Comparison of ENCODE assay signal across 8 mouse cellular contexts in genomic region chr19:11966201-11966636, GRCm38 (mm10). TPM values are rescaled to one million over a fixed set of nuclear protein-coding genes. Genes with fewer than 3 reads are reported as not detected.
DNase-seq lines count a peak whose midpoint lies in the region; ATAC-seq and TF ChIP-seq lines count a peak whose summit lies in the region.

No protein-coding gene starts in this region.

- no peak for TF ChIP-seq EP300 in liver, postnatal 0 days (IDR thresholded peaks at IDR 0.05; ENCODE audit: low read depth)

- peak overlapping the region; percentile 85 for H3K4me3 ChIP-seq in forebrain, embryonic 10.5 days
- H3K4me3 ChIP-seq in liver, postnatal 0 days (ENCODE audit: low read depth, low read length), result peak overlapping the region; percentile 91
- H3K4me3 ChIP-seq in olfactory bulb, adult 2 months (ENCODE audit: insufficient read depth, low read depth, low read length), result peak overlapping the region; percentile 98

- TF ChIP-seq CTCF in liver, postnatal 0 days (IDR thresholded peaks at IDR 0.05; ENCODE audit: low read depth), result no peak
- no peak for TF ChIP-seq CTCF in olfactory bulb, adult 2 months (IDR thresholded peaks at IDR 0.05; ENCODE audit: insufficient read depth, low read depth, low read length)

- peak overlapping the region; percentile 96 for H3K9ac ChIP-seq in liver, postnatal 0 days (replicated peaks)

- TF ChIP-seq POLR2A in olfactory bulb, adult 2 months (IDR thresholded peaks at IDR 0.05; ENCODE audit: insufficient read depth, low read depth, low read length), result no peak

- DNase-seq in brain, adult 2 months (ENCODE audit: low read depth, low spot score), result peak; percentile 75
- peak; percentile 20 for DNase-seq in forebrain, embryonic 10.5 days (ENCODE audit: extremely low spot score, low spot score)
- peak; percentile 54 to 61 for DNase-seq in heart, postnatal 10 days
- DNase-seq in layer of hippocampus, adult 18-20 months (ENCODE audit: low spot score in 2 of 2), result peak; percentile 33 to 69
- peak; percentile 65 for DNase-seq in liver, postnatal 0 days
- peak; percentile 48 to 51 for DNase-seq in thymus, adult 18-20 months

- H3K36me3 ChIP-seq in forebrain, embryonic 10.5 days (replicated peaks), result peaks cover 18% of the 10 kb centered on the region
- H3K36me3 ChIP-seq in liver, postnatal 0 days (replicated peaks; ENCODE audit: insufficient read depth, low read length), result peaks cover 7% of the 10 kb centered on the region

- WGBS in forebrain, embryonic 10.5 days, result under 1% methylated on average over 18 of the region's 18 CpGs
- WGBS in liver, postnatal 0 days (ENCODE audit: insufficient replicate concordance), result 0% methylated on average over 18 of the region's 18 CpGs
- 0% methylated on average over 18 of the region's 18 CpGs for WGBS in olfactory bulb, adult 2 months

- ATAC-seq in CD4-positive, CD25-positive, alpha-beta regulatory T cell, adult 4 months, result peak; percentile 3
- no peak for ATAC-seq in liver, postnatal 0 days

- intact Hi-C loops in heart, postnatal 10 days (cut with DNase I), result loop anchor here (2.0 kb wide), 2 partner anchors 39 to 53 kb away; partner anchors contain the start of gene Patl1

- no peaks in the 10 kb centered on the region; the same call in 1 of the 2 replicates for H3K9me3 ChIP-seq in forebrain, embryonic 10.5 days
- no peaks in the 10 kb centered on the region for H3K9me3 ChIP-seq in liver, postnatal 0 days (ENCODE audit: low read length)

- peaks cover 15% of the 10 kb centered on the region for H3K4me1 ChIP-seq in forebrain, embryonic 10.5 days
- peaks cover 17% of the 10 kb centered on the region for H3K4me1 ChIP-seq in liver, postnatal 0 days (ENCODE audit: insufficient read depth)
- H3K4me1 ChIP-seq in olfactory bulb, adult 2 months (ENCODE audit: control insufficient read depth, insufficient read depth, low read length), result peaks cover 8% of the 10 kb centered on the region

- peak overlapping the region; percentile 88 for H3K27ac ChIP-seq in forebrain, embryonic 10.5 days
- H3K27ac ChIP-seq in liver, postnatal 0 days (ENCODE audit: low read depth), result peak overlapping the region; percentile 97
- no peak overlapping the region for H3K27ac ChIP-seq in olfactory bulb, adult 2 months (ENCODE audit: insufficient read depth, low read depth, low read length)

- H3K27me3 ChIP-seq in forebrain, embryonic 10.5 days (ENCODE audit: poor library complexity, severe bottlenecking), result no peaks in the 10 kb centered on the region
- H3K27me3 ChIP-seq in liver, postnatal 0 days (ENCODE audit: insufficient read depth, low read length), result no peaks in the 10 kb centered on the region

- peak overlapping the region; percentile 98 for H3K4me2 ChIP-seq in liver, postnatal 0 days (ENCODE audit: low read depth, low read length)

RNA-seq across cellular contexts. Expression of gene Osbp, which starts 0.5 kb away (rescaled TPM):
- 1 to 10 TPM; 5.5 to 8.0 TPM for polyA plus RNA-seq in CD4-positive, CD25-positive, alpha-beta regulatory T cell, adult 4 months (2017; shearing (Covaris generic))
- 3.2 and 3.3 TPM in 2 replicates for polyA plus RNA-seq in forebrain, embryonic 10.5 days (2016; fragmentation: Nextera tagmentation; extraction: Ambion mirVana)
- total RNA-seq in heart, postnatal 10 days (2021), result 10 to 100 TPM; 74.0 to 83.6 TPM
- total RNA-seq in layer of hippocampus, adult 18-20 months (2021), result 10 to 100 TPM; 51.3 to 52.5 TPM
- polyA plus RNA-seq in liver, postnatal 0 days (2015; fragmentation: Nextera tagmentation; extraction: Ambion mirVana), result 2.6 and 2.7 TPM in 2 replicates
- 158 TPM in 1 of 2 replicates, not detected in the other for polyA plus RNA-seq in olfactory bulb, adult 2 months (2012; ENCODE audit: insufficient read depth, insufficient read length, low replicate concordance, missing spikeins)

RNA-seq across cellular contexts. Expression of gene Patl1, which starts 54.0 kb away (rescaled TPM):
- polyA plus RNA-seq in CD4-positive, CD25-positive, alpha-beta regulatory T cell, adult 4 months (2017; shearing (Covaris generic)), result 10 to 100 TPM; 17.6 to 18.1 TPM
- 22.6 and 24.5 TPM in 2 replicates for polyA plus RNA-seq in forebrain, embryonic 10.5 days (2016; fragmentation: Nextera tagmentation; extraction: Ambion mirVana)
- 10 to 100 TPM; 33.2 to 33.8 TPM for total RNA-seq in heart, postnatal 10 days (2021)
- 10 to 100 TPM; 22.7 to 23.3 TPM for total RNA-seq in layer of hippocampus, adult 18-20 months (2021)
- polyA plus RNA-seq in liver, postnatal 0 days (2015; fragmentation: Nextera tagmentation; extraction: Ambion mirVana), result 4.9 and 5.4 TPM in 2 replicates
- polyA plus RNA-seq in olfactory bulb, adult 2 months (2012; ENCODE audit: insufficient read depth, insufficient read length, low replicate concordance, missing spikeins), result not detected in 2 replicates

Comparison
In these comparisons a context has a peak if more than half of its experiments do, and no peak if none do; other contexts are left out.
1. DNase-seq: peak in every context shown above with its lines; median percentile 75 in brain, adult 2 months; 65 in liver, postnatal 0 days; 58 in heart, postnatal 10 days; 51 in layer of hippocampus, adult 18-20 months; 50 in thymus, adult 18-20 months; 20 in forebrain, embryonic 10.5 days.